ENCODE assay signal across 9 mouse cellular contexts in the genomic region with DNA sequence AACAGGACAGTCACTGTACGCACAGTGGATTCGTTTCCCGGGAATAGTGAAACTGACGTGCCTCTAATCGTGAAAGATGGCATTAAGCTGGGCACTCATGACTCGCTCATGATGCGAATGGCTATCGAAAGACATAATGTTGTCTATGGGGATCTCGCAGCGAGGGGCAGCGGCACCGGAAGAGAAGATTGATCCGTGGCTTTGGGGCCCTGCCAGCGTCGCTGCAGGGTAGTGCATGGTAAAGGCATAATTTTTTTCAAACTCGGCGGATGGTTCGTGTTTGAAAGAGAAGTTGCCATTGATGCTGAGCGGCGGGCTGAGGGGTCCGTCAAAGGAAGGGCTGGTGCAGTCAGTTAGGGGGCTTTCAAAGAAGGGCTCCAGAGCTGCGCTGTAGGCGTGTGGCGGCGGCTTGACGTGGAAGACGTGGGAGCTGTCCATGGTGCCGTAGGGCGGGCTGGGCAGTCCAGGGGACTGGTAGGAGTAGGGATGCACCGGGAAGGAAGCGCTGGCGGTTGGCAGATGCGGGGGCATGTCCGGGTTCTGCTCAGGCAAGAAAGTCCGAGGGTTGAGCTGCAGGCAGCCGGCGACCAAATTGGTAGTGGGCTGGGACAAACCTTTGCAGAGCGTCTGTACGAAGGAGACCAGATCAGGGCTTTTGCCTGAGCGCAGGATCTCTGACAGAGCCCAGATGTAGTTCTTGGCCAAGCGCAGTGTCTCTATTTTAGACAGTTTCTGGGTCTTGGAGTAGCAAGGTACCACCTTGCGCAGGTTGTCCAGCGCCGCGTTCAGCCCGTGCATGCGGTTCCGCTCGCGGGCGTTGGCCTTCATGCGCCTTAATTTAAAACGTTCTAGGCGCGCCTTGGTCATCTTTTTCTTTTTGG. TPM values are rescaled to one million over a fixed set of nuclear protein-coding genes. Genes with fewer than 3 reads are reported as not detected.
DNase-seq lines count a peak whose midpoint lies in the region; ATAC-seq and TF ChIP-seq lines count a peak whose summit lies in the region.
"Had no signal": no experiment of that assay in that cellular context is flagged by ENCODE, and none has a peak within 500 bp of the region (broad histone marks: within the 10 kb centered on the region; RNA-seq: fewer than 3 reads in every experiment).

No protein-coding gene starts in this region.

- DNase-seq in spleen, postnatal 14 days (ENCODE audit: low spot score in 2 of 2) = peak; percentile 14 to 25
- no peak for DNase-seq in spleen, adult 12 weeks (ENCODE audit: low spot score)
- DNase-seq in embryonic facial prominence, embryonic 11.5 days (ENCODE audit: low spot score) = peak; percentile 93
- peak; percentile 92 for DNase-seq in kidney, postnatal 0 days (ENCODE audit: low spot score)
- peak; percentile 87 for DNase-seq in neural tube, embryonic 11.5 days (ENCODE audit: low spot score)
- peak; percentile 34 for DNase-seq in thymus, postnatal 0 days (ENCODE audit: low spot score)

- peak overlapping the region; percentile 3 for H3K4me3 ChIP-seq in embryonic facial prominence, embryonic 11.5 days (ENCODE audit: low read depth, low read length)
- peak overlapping the region; percentile 38 to 53 for H3K4me3 ChIP-seq in heart, embryonic 14.5 days (ENCODE audit: control insufficient read depth in 1 of 2, insufficient read depth in 1 of 2, low read depth in 1 of 2, low read length in 2 of 2)
- peak overlapping the region; percentile 26 for H3K4me3 ChIP-seq in kidney, postnatal 0 days (replicated peaks; ENCODE audit: low read depth, low read length)
- H3K4me3 ChIP-seq in liver, embryonic 16.5 days (ENCODE audit: low read depth, low read length) = peak overlapping the region; percentile 48
- H3K4me3 ChIP-seq in neural tube, embryonic 11.5 days (ENCODE audit: low read depth, low read length) = peak overlapping the region; percentile 38

- no peak overlapping the region for H3K27ac ChIP-seq in embryonic facial prominence, embryonic 11.5 days (replicated peaks; ENCODE audit: low read depth, low read length)
- H3K27ac ChIP-seq in heart, embryonic 14.5 days (replicated peaks in 1 of 2; ENCODE audit: control insufficient read depth in 1 of 2, insufficient read depth in 1 of 2, low read depth in 2 of 2, low read length in 2 of 2) = no peak overlapping the region
- no peak overlapping the region for H3K27ac ChIP-seq in kidney, postnatal 0 days
- no peak overlapping the region for H3K27ac ChIP-seq in liver, embryonic 16.5 days (ENCODE audit: low read length)
- H3K27ac ChIP-seq in neural tube, embryonic 11.5 days (ENCODE audit: low read depth, low read length) = peak overlapping the region; percentile 51

- no peaks in the 10 kb centered on the region for H3K9me3 ChIP-seq in embryonic facial prominence, embryonic 11.5 days (replicated peaks; ENCODE audit: control insufficient read depth, low read length)
- no peaks in the 10 kb centered on the region for H3K9me3 ChIP-seq in heart, embryonic 14.5 days (ENCODE audit: control insufficient read depth, low read length)
- H3K9me3 ChIP-seq in kidney, postnatal 0 days (replicated peaks; ENCODE audit: low read length) = no peaks in the 10 kb centered on the region
- no peaks in the 10 kb centered on the region for H3K9me3 ChIP-seq in liver, embryonic 16.5 days (replicated peaks; ENCODE audit: control insufficient read depth, low read length)
- H3K9me3 ChIP-seq in neural tube, embryonic 11.5 days (ENCODE audit: control insufficient read depth, low read length) = no peaks in the 10 kb centered on the region
- H3K9me3 ChIP-seq: G1E had no signal

- no peaks in the 10 kb centered on the region for H3K36me3 ChIP-seq in embryonic facial prominence, embryonic 11.5 days (replicated peaks; ENCODE audit: control insufficient read depth, insufficient read depth, low read depth, low read length)
- no peaks in the 10 kb centered on the region for H3K36me3 ChIP-seq in heart, embryonic 14.5 days (ENCODE audit: control insufficient read depth, insufficient read depth, low read length)
- H3K36me3 ChIP-seq in kidney, postnatal 0 days (ENCODE audit: insufficient read depth, low read length) = no peaks in the 10 kb centered on the region
- H3K36me3 ChIP-seq in liver, embryonic 16.5 days (ENCODE audit: control insufficient read depth, insufficient read depth) = no peaks in the 10 kb centered on the region
- no peaks in the 10 kb centered on the region for H3K36me3 ChIP-seq in neural tube, embryonic 11.5 days (ENCODE audit: control insufficient read depth, insufficient read depth, low read length)
- H3K36me3 ChIP-seq: G1E had no signal

- 3% methylated on average over 55 of the region's 55 CpGs for WGBS in embryonic facial prominence, embryonic 11.5 days
- 4% methylated on average over 55 of the region's 55 CpGs for WGBS in heart, embryonic 14.5 days
- 5% methylated on average over 55 of the region's 55 CpGs for WGBS in kidney, postnatal 0 days
- whole genome bisulfite sequencing in liver, embryonic 16.5 days (ENCODE audit: insufficient replicate concordance) = 6% methylated on average over 55 of the region's 55 CpGs
- 1% methylated on average over 55 of the region's 55 CpGs for WGBS in neural tube, embryonic 11.5 days

- H3K9ac ChIP-seq in embryonic facial prominence, embryonic 11.5 days (replicated peaks; ENCODE audit: low read length) = no peak overlapping the region
- no peak overlapping the region for H3K9ac ChIP-seq in heart, embryonic 14.5 days (ENCODE audit: low read length)
- H3K9ac ChIP-seq in kidney, postnatal 0 days (ENCODE audit: low read depth, low read length) = no peak overlapping the region
- no peak overlapping the region for H3K9ac ChIP-seq in liver, embryonic 16.5 days (ENCODE audit: low read depth, low read length)
- H3K9ac ChIP-seq in neural tube, embryonic 11.5 days (ENCODE audit: low read length) = peak overlapping the region; percentile 55

- TF ChIP-seq CTCF in kidney, postnatal 0 days (IDR thresholded peaks at IDR 0.05; ENCODE audit: low read depth) = no peak

- ATAC-seq in embryonic facial prominence, embryonic 11.5 days (replicated peaks; ENCODE audit: insufficient number of reproducible peaks, low FRiP score, low TSS enrichment, low read depth) = peak; percentile 76
- ATAC-seq in heart, embryonic 14.5 days (ENCODE audit: insufficient number of reproducible peaks, insufficient read depth, low FRiP score, low read depth) = no peak
- ATAC-seq in kidney, postnatal 0 days (replicated peaks; ENCODE audit: low FRiP score, low read depth) = peak; percentile 92
- ATAC-seq in liver, embryonic 16.5 days (ENCODE audit: low read depth) = peak; percentile 55; the same call in 1 of the 2 replicates
- 0 out of 2 replicates have a peak, but pooled peaks have one; percentile 46 for ATAC-seq in neural tube, embryonic 11.5 days (ENCODE audit: insufficient read depth, low FRiP score, low TSS enrichment)

- peak overlapping the region; percentile 24 for H3K4me2 ChIP-seq in embryonic facial prominence, embryonic 11.5 days (ENCODE audit: low read depth, low read length)
- peak overlapping the region; percentile 74 for H3K4me2 ChIP-seq in heart, embryonic 14.5 days (ENCODE audit: low read length)
- peak overlapping the region; percentile 56 for H3K4me2 ChIP-seq in kidney, postnatal 0 days (ENCODE audit: low read length)
- H3K4me2 ChIP-seq in liver, embryonic 16.5 days (ENCODE audit: low read depth, low read length) = peak overlapping the region; percentile 59
- H3K4me2 ChIP-seq in neural tube, embryonic 11.5 days (ENCODE audit: low read depth) = peak overlapping the region; percentile 59

- peaks cover 49% of the 10 kb centered on the region for H3K27me3 ChIP-seq in embryonic facial prominence, embryonic 11.5 days (ENCODE audit: control insufficient read depth, insufficient read depth, low read length)
- H3K27me3 ChIP-seq in heart, embryonic 14.5 days (ENCODE audit: control insufficient read depth, insufficient read depth, low read length) = peaks cover 67% of the 10 kb centered on the region
- H3K27me3 ChIP-seq in kidney, postnatal 0 days (ENCODE audit: insufficient read depth, low read length) = peaks cover 60% of the 10 kb centered on the region
- H3K27me3 ChIP-seq in liver, embryonic 16.5 days (ENCODE audit: control insufficient read depth, insufficient read depth, low read depth, low read length) = peaks cover 53% of the 10 kb centered on the region
- peaks cover 41% of the 10 kb centered on the region for H3K27me3 ChIP-seq in neural tube, embryonic 11.5 days (ENCODE audit: control insufficient read depth, insufficient read depth, low read length)

- H3K4me1 ChIP-seq in embryonic facial prominence, embryonic 11.5 days (ENCODE audit: control insufficient read depth, insufficient read depth, low read length) = peaks cover 2% of the 10 kb centered on the region; the same call in 1 of the 2 replicates
- H3K4me1 ChIP-seq in heart, embryonic 14.5 days (ENCODE audit: control insufficient read depth in 2 of 2, insufficient read depth in 2 of 2, low read length in 2 of 2) = peaks cover 3 to 6% of the 10 kb centered on the region in 2 experiments; a peak in 2 of 4 replicates
- H3K4me1 ChIP-seq in kidney, postnatal 0 days (replicated peaks; ENCODE audit: insufficient read depth, low read length) = no peaks in the 10 kb centered on the region
- H3K4me1 ChIP-seq in liver, embryonic 16.5 days (ENCODE audit: control insufficient read depth, low read depth, low read length) = no peaks in the 10 kb centered on the region
- peaks cover 7% of the 10 kb centered on the region for H3K4me1 ChIP-seq in neural tube, embryonic 11.5 days (ENCODE audit: control insufficient read depth, insufficient read depth, low read length)

RNA-seq across cellular contexts. Expression of a gene that starts 2.4 kb away (rescaled TPM):
- polyA plus RNA-seq in embryonic facial prominence, embryonic 11.5 days (2014; fragmentation: Nextera tagmentation; extraction: Ambion mirVana) = 23.6 and 28.1 TPM in 2 replicates
- not detected in 2 replicates for polyA plus RNA-seq in heart, embryonic 14.5 days (2014; fragmentation: Nextera tagmentation; extraction: Ambion mirVana)
- polyA plus RNA-seq in kidney, postnatal 0 days (2015; fragmentation: Nextera tagmentation; extraction: Ambion mirVana) = not detected in 2 replicates
- polyA plus RNA-seq in liver, embryonic 16.5 days (2015; fragmentation: Nextera tagmentation; extraction: Ambion mirVana) = 0.05 TPM in 1 of 2 replicates, not detected in the other
- 31.8 and 44.8 TPM in 2 replicates for polyA plus RNA-seq in neural tube, embryonic 11.5 days (2014; fragmentation: Nextera tagmentation; extraction: Ambion mirVana)
- not detected in 2 replicates for polyA plus RNA-seq in thymus, postnatal 0 days (2015; fragmentation: Nextera tagmentation; extraction: Ambion mirVana)
- polyA plus RNA-seq: G1E had no signal

RNA-seq across cellular contexts. Expression of a gene that starts 2.4 kb away (rescaled TPM):
- polyA plus RNA-seq in embryonic facial prominence, embryonic 11.5 days (2014; fragmentation: Nextera tagmentation; extraction: Ambion mirVana) = 2.5 and 2.8 TPM in 2 replicates
- 0.44 and 1.4 TPM in 2 replicates for polyA plus RNA-seq in heart, embryonic 14.5 days (2014; fragmentation: Nextera tagmentation; extraction: Ambion mirVana)
- polyA plus RNA-seq in kidney, postnatal 0 days (2015; fragmentation: Nextera tagmentation; extraction: Ambion mirVana) = 1.9 and 2.1 TPM in 2 replicates
- polyA plus RNA-seq in liver, embryonic 16.5 days (2015; fragmentation: Nextera tagmentation; extraction: Ambion mirVana) = 5.0 and 5.7 TPM in 2 replicates
- polyA plus RNA-seq in neural tube, embryonic 11.5 days (2014; fragmentation: Nextera tagmentation; extraction: Ambion mirVana) = 2.5 and 6.2 TPM in 2 replicates
- 3.8 and 4.3 TPM in 2 replicates for polyA plus RNA-seq in thymus, postnatal 0 days (2015; fragmentation: Nextera tagmentation; extraction: Ambion mirVana)

Comparison
In these comparisons a context has a peak if more than half of its experiments do, and no peak if none do; other contexts are left out.
1. H3K4me2 ChIP-seq: peak in every context shown above with its lines; median percentile 74 in heart, embryonic 14.5 days; 59 in liver, embryonic 16.5 days; 59 in neural tube, embryonic 11.5 days; 56 in kidney, postnatal 0 days; 24 in embryonic facial prominence, embryonic 11.5 days.
2. RNA of a gene that starts 2.4 kb away (polyA plus RNA-seq): 31.8 to 44.8 TPM in neural tube, embryonic 11.5 days and 23.6 to 28.1 TPM in embryonic facial prominence, embryonic 11.5 days; 0.05 TPM in liver, embryonic 16.5 days, not detected in thymus, postnatal 0 days, not detected in heart, embryonic 14.5 days and not detected in kidney, postnatal 0 days; every median in the first group is over 10 times any median in the second.
3. Peak in every context shown above with its lines, with median percentiles within 50 percentile points of each other: H3K4me3 ChIP-seq.